Mouse (Mus musculus) MEL (cell line): ENCODE data around the gene Wbp2.

Source experiments
- CTCF ChIP-seq, 3 experiments: IDR thresholded peaks in 2 of 3; conservative IDR thresholded peaks in 1 of 3; 2 replicates each; pipeline ENCODE4 v1.5.1; 2011 to 2012; ENCODE audit warnings: low read length in 3 of 3, low read depth in 2 of 3, mild to moderate bottlenecking in 2 of 3, improper control_type of control experiment in 1 of 3, inconsistent platforms in 1 of 3, mixed read lengths in 1 of 3, moderate library complexity in 1 of 3; ENCODE audit not compliant: control insufficient read depth in 1 of 3, insufficient read depth in 1 of 3, poor library complexity in 1 of 3, severe bottlenecking in 1 of 3
- POLR2A ChIP-seq, 2 experiments: IDR thresholded peaks; 2 replicates each; pipeline ENCODE4 v1.6.1; 2011 to 2012; ENCODE audit warnings: low read length in 2 of 2, mild to moderate bottlenecking in 2 of 2, control low read depth in 1 of 2, improper control_type of control experiment in 1 of 2, low read depth in 1 of 2, moderate library complexity in 1 of 2; ENCODE audit not compliant: control insufficient read depth in 1 of 2, insufficient read depth in 1 of 2, poor library complexity in 1 of 2

GRCm38 (mm10) chr11:116088188-116088587 is 1.4 kb upstream of the Wbp2 start:
- TF ChIP-seq POLR2A (IDR thresholded peaks at IDR 0.05; ENCODE audit: control insufficient read depth in 1 of 2, insufficient read depth in 1 of 2, low read depth in 1 of 2, low read length in 2 of 2, poor library complexity in 1 of 2) (no peak), CTCF (IDR thresholded peaks at IDR 0.05 in 2 of 3, conservative IDR thresholded peaks at IDR 0.05 in 1 of 3; ENCODE audit: control insufficient read depth in 1 of 3, insufficient read depth in 1 of 3, low read depth in 2 of 3, low read length in 3 of 3, poor library complexity in 1 of 3, severe bottlenecking in 1 of 3) (no peak)
